Mouse (Mus musculus) monocyte, adult 5-6 weeks (primary cell): ENCODE data around the gene Tas2r121. TPM values are rescaled to one million over a fixed set of nuclear protein-coding genes. Genes with fewer than 3 reads are reported as not detected.
"Not testable (repeated sequence)": the region's sequence is repeated elsewhere in the genome, so short reads cannot be mapped to it uniquely, and the experiment has no call there.

Source experiments
- ATAC-seq: fragments of 153-309, 156-312 bp; replicated peaks from 2 replicates; pipeline ENCODE4 v1.8.0; 2017; ENCODE audit warnings: mild to moderate bottlenecking; ENCODE audit not compliant: low TSS enrichment, insufficient number of reproducible peaks, severe bottlenecking, poor library complexity, low FRiP score
- total RNA-seq: library from RNA; stranded (forward); fragments of 200-1000, 200-491, 200-594 nt; gene quantifications from 3 replicates; pipeline ENCODE4 v1.2.3, GENCODE M21; 2017

Gene Tas2r121
- total RNA-seq, result not detected in 3 replicates

- no peak for ATAC-seq
Measured at GRCm38 (mm10) chr6:132700907-132701306, at the start of gene Tas2r121. Gene Tas2r121 (minus strand): TSS chr6:132701007.

GRCm38 (mm10) chr6:132750206-132750605 is 49.4 kb upstream of the Tas2r121 start:
- ATAC-seq, result no peak

- no peak for ATAC-seq
Measured at GRCm38 (mm10) chr6:132737935-132738334, 37.1 kb upstream of the Tas2r121 start, which contains the start of gene Tas2r115. Gene Tas2r115 (minus strand): TSS chr6:132738035.

GRCm38 (mm10) chr6:132711828-132712227 is 11.0 kb upstream of the Tas2r121 start, which contains the start of gene Tas2r122:
Gene Tas2r122 (minus strand): TSS chr6:132711928.
- no peak for ATAC-seq

- not testable (repeated sequence) for ATAC-seq
Measured at GRCm38 (mm10) chr6:132691596-132691995, 9.2 kb downstream of the Tas2r121 start.

GRCm38 (mm10) chr6:132656653-132657052 is 44.2 kb downstream of the Tas2r121 start, which contains the start of gene Tas2r120:
Gene Tas2r120 (plus strand): TSS chr6:132656953.
- no peak for ATAC-seq

- no peak for ATAC-seq
Measured at GRCm38 (mm10) chr6:132651426-132651825, 49.4 kb downstream of the Tas2r121 start, which contains the start of gene A630073D07Rik. Gene A630073D07Rik (minus strand): TSS chr6:132651526.

Other genes with a start within 250 kb of the Tas2r121 start
- gene Prh1, start 131.2 kb downstream of the Tas2r121 start, total RNA-seq, result not detected in 3 replicates
- gene Prp2, start 105.1 kb downstream of the Tas2r121 start, total RNA-seq, result not detected in 3 replicates
- not detected in 3 replicates for gene A630073D07Rik, start 49.5 kb downstream of the Tas2r121 start, total RNA-seq
- gene Tas2r120, start 44.1 kb downstream of the Tas2r121 start, total RNA-seq, result not detected in 3 replicates
- not detected in 3 replicates for gene Tas2r122, start 10.9 kb upstream of the Tas2r121 start, total RNA-seq
- not detected in 3 replicates for gene Tas2r115, start 37.0 kb upstream of the Tas2r121 start, total RNA-seq
- not detected in 3 replicates for gene Tas2r124, start 53.7 kb upstream of the Tas2r121 start, total RNA-seq
- gene Tas2r102, start 61.1 kb upstream of the Tas2r121 start, total RNA-seq, result not detected in 3 replicates
- not detected in 3 replicates for gene Tas2r136, start 77.2 kb upstream of the Tas2r121 start, total RNA-seq
- not detected in 3 replicates for gene Tas2r117, start 101.8 kb upstream of the Tas2r121 start, total RNA-seq
- gene Tas2r123, start 146.1 kb upstream of the Tas2r121 start, total RNA-seq, result not detected in 3 replicates
- gene Tas2r116, start 154.4 kb upstream of the Tas2r121 start, total RNA-seq, result not detected in 3 replicates
- not detected in 3 replicates for gene Tas2r110, start 167.0 kb upstream of the Tas2r121 start, total RNA-seq
- not detected in 3 replicates for gene Tas2r113, start 192.0 kb upstream of the Tas2r121 start, total RNA-seq
- gene Tas2r125, start 208.6 kb upstream of the Tas2r121 start, total RNA-seq, result not detected in 3 replicates